Mouse (Mus musculus) heart, postnatal 0 days (tissue): Measurements from ENCODE around the gene Pcbp1.
A peak's percentile ranks its signal among the peaks of the same experiment; 100 is the strongest.

Source experiments
- CTCF ChIP-seq: IDR thresholded peaks from 2 replicates; pipeline ENCODE4 v1.5.1; 2016; ENCODE audit warnings: antibody characterized with exemption, control low read depth, low read depth
- EP300 ChIP-seq: IDR thresholded peaks from 2 replicates; pipeline ENCODE4 v1.6.1; 2016; ENCODE audit warnings: antibody characterized with exemption, low read depth

- TF ChIP-seq CTCF (peak; percentile 25; the same call in 1 of the 2 replicates), EP300 (0 out of 2 replicates have a peak, but pooled peaks have one; percentile 43)
These were observed 38.6 kb downstream of the Pcbp1 start for GRCm38 (mm10) chr6:86487358-86488148.
